Mouse (Mus musculus) splenic B cell, adult 2 months (primary cell): ENCODE data around the gene Gpd2.

Source experiments
- DNase-seq: peaks from one replicate; pipeline ENCODE4 v3.0.0-alpha.2; 2011; ENCODE audit warnings: low read depth, low spot score
- H3K27me3 ChIP-seq: 2 replicates; pipeline ENCODE4 v1.6.1; 2012; ENCODE audit warnings: mild to moderate bottlenecking, low read length, moderate library complexity, mixed read lengths; ENCODE audit not compliant: control insufficient read depth, poor library complexity, insufficient read depth, severe bottlenecking
- H3K36me3 ChIP-seq: 2 replicates; pipeline ENCODE4 v1.6.1; 2012; ENCODE audit warnings: mild to moderate bottlenecking, low read length, moderate library complexity, mixed read lengths; ENCODE audit not compliant: control insufficient read depth, poor library complexity, insufficient read depth, severe bottlenecking

Gpd2 gene

DNA sequence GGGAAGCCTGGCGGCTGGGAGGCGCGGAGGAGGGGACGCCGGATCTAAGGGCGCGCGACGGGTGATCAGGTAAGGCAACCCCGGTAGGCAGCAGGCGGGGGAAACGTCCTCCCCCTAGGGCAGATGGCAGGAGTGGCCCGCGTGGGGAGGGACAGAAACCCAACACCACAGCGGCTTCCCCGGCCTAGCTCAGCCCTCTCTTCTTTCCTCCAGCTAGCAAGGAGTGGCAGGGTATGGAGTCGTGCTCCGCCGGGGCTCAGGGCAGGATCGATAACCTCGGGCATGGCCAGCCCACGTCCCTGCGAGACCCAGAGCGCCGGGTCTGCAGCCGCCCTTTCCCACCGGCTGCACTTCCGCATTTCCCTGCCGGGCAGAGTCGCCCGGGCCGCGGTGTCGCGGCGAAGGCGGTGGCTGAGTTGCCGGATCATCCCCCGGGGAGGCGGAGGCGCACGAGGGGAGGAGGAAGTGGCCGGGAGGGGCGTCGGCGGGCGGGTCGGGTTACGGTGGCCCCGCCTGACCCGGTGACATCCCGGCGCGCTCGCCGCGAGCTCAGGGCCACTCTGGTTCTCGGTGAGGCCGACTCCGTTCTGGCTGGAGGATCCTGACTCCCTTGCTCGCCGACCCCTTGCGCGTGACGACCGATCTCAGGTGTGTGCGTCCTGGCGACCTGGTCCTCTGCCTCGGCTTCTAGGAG lies 632 bp downstream of the Gpd2 start:
- peak; percentile 92 for DNase-seq
- Histone ChIP-seq H3K36me3 (peaks cover 2% of the 10 kb centered on the region; the same call in 1 of the 2 replicates), H3K27me3 (no peaks in the 10 kb centered on the region)

GRCm38 (mm10) chr2:57238614-57239165 lies 1.3 kb downstream of the Gpd2 start:
- DNase-seq = peak; percentile 92
- no peaks in the 10 kb centered on the region for H3K27me3 ChIP-seq
- H3K36me3 ChIP-seq = peaks cover 2% of the 10 kb centered on the region; the same call in 1 of the 2 replicates

GRCm38 (mm10) chr2:57239356-57239755 lies 1.9 kb downstream of the Gpd2 start:
- no peaks in the 10 kb centered on the region for H3K27me3 ChIP-seq
- DNase-seq = peak; percentile 6
- peaks cover 2% of the 10 kb centered on the region; the same call in 1 of the 2 replicates for H3K36me3 ChIP-seq

DNA sequence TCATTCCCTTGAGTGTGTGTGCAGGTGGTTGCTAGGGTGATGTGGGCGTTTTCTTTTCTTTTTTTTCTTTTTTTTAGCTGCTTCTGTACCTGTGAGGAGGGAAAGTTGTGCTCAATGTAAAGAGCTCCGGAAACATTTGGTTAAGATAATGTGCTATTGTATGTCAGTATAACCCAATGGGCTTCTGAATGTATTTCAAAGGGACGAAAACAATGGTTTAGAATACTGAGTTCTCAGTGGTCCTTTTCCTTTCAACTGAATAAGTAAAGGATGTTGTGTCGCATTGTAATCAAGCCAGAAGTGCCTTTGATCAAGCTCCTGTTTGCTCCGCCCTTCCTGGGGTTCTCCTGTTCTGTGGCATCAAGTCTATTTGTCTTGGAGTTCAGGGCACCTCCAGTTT lies 6.6 kb downstream of the Gpd2 start:
- DNase-seq = no peak
- Histone ChIP-seq H3K36me3 (peaks cover 2% of the 10 kb centered on the region; the same call in 1 of the 2 replicates), H3K27me3 (no peaks in the 10 kb centered on the region)

DNA sequence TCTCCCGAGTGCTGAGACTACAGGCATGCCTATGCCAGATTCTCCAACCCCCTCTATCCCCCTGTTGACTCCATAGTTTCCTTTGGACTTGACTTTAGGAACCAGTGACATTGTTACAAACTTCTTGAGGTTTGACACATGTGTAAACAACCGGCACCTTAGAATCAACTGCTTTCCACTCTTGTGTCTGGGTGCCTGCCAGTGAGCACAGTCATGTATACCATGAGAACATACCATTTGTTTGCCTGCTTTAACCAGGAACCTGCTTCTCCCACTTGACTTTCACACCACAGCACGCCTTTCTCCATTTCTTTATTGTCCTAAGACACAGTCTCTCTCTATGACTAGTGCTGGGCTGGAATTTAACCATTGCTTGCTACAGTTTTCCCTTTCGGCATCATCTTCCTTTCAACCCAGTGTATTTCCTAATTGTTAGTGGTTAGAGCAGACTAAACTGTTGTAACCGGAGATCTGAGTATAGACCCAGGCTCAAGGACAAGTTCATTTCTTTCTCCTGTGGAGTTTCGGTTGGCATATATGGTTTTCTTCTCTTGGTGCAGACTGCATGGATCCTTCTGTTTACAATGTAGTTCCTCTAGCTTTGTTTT lies 8.4 kb downstream of the Gpd2 start:
- peaks cover 2% of the 10 kb centered on the region; the same call in 1 of the 2 replicates for H3K36me3 ChIP-seq
- no peaks in the 10 kb centered on the region for H3K27me3 ChIP-seq
- no peak for DNase-seq

DNA sequence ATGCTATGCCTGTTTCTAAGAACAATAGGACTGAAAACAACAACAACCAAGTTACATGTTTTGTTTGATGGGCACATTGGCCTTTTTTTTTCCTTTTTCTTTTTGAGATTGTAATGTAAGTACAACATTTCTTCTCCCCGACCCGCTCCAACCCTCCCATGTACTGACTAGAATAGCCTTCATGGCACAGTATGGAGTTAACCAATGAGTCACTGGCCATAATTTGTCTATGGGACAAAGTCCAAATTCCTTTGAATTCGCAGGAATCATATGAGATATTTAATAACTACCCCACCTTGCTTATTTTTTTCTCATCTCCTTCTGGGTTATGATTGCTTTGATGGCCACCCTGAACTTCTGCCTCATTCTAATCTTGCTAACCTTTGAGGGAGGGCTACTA lies 12.7 kb downstream of the Gpd2 start:
- no peaks in the 10 kb centered on the region for H3K27me3 ChIP-seq
- DNase-seq = no peak

DNA sequence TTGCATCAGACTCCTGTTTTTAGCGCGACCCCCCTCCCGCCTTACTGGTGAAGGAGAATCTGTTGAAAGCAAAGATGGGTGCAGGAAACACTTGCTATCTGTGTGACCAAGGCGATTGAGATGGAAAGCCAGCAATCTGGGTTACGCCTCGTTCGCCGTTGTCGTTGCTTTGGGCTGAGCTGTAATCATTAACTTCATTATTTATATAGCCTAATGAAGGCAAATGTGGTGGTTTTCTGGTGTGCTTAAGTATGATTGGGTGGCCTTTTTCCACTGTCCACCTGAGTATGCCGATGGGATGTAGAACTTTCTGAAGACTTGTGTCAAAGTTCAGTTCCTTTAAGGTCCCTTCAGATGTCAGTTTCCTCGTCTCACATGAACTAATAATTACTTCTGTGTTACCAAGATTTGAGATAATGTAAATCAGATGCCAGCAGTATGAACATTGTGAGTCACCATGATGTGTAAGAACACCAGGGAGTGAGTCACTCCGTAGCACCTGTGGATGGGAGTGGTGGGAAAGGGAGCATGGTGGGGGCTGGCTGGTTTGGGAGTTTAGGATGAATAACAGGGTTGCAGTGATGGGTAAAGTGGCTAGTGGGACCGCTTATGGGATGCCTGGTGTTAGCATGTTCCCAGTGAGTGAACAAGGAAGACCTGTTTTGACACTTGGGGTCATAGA lies 14.3 kb downstream of the Gpd2 start:
- Histone ChIP-seq H3K27me3 (no peaks in the 10 kb centered on the region), H3K36me3 (no peaks in the 10 kb centered on the region; the same call in 1 of the 2 replicates)
- no peak for DNase-seq

More for the DNA sequence above, 12.7 kb downstream of the Gpd2 start:
- no peaks in the 10 kb centered on the region for H3K36me3 ChIP-seq

GRCm38 (mm10) chr2:57252542-57253301 lies 15.3 kb downstream of the Gpd2 start:
- H3K36me3 ChIP-seq = no peaks in the 10 kb centered on the region; the same call in 1 of the 2 replicates
- no peak for DNase-seq
- no peaks in the 10 kb centered on the region for H3K27me3 ChIP-seq

DNA sequence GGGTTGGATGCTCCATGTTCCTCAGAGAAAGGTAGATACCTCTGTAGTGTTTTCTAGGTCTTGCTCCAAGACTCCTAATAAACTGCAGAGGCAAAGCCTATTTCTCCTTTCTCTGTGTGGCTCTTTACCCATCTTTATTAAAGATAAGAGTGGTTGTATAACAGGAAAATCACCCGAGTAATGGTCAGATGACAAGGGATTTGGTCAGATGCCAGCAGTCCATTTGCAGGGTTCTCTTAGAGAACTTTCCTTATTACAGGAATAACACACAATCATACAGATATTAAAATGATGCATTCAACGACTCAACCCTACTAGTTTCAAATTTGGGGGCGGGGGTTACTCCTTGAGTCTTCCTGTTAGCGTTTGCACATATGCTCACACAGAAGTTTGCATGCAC lies 16.8 kb downstream of the Gpd2 start:
- no peaks in the 10 kb centered on the region; the same call in 1 of the 2 replicates for H3K36me3 ChIP-seq
- H3K27me3 ChIP-seq = no peaks in the 10 kb centered on the region
- DNase-seq = no peak

DNA sequence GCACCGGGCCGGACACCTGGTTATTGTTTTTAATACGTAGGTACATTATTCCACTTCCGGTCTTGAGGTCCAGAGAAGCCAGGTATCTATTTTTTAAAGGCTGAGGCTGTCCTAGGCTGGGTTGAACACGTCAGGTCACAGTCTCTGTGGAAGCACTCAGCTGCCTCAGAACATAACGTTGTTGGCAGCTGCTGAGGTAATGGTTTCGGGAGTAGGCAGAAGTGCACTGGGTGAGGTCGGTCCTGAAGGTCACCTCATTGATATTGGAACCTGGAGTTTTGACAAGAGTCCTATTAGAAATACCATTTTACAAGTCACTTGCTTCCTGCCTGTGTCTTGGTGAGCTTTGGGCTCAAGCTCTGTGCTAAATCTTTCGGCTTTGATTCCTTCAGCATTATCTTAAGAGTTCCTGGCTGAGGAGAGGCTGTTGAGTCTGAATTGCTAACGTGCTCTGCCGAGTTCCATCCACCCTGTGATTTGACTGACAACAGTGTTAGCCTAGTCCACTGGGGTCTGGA lies 17.8 kb downstream of the Gpd2 start:
- H3K27me3 ChIP-seq = no peaks in the 10 kb centered on the region
- H3K36me3 ChIP-seq = no peaks in the 10 kb centered on the region; the same call in 1 of the 2 replicates
- no peak for DNase-seq

DNA sequence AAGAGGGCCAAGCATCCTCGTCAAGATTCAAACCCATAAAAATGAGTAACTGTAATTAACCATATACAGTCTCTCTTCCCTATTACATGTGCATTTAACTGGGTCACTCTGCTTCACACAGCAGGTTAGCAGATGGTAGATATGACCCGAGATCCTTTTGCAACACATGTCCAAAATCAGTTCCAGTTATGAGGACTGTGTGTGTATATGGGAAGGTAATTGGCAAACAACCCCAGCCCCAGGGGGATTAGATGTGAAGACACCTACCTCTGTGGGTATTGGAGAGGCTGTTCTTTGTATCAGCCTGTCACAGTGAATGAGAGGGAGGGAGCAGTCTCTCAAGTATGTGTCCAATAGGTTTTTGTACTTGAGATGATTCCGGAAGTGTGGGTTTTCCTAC lies 18.4 kb downstream of the Gpd2 start:
- Histone ChIP-seq H3K27me3 (no peaks in the 10 kb centered on the region), H3K36me3 (no peaks in the 10 kb centered on the region; the same call in 1 of the 2 replicates)
- DNase-seq = no peak

DNA sequence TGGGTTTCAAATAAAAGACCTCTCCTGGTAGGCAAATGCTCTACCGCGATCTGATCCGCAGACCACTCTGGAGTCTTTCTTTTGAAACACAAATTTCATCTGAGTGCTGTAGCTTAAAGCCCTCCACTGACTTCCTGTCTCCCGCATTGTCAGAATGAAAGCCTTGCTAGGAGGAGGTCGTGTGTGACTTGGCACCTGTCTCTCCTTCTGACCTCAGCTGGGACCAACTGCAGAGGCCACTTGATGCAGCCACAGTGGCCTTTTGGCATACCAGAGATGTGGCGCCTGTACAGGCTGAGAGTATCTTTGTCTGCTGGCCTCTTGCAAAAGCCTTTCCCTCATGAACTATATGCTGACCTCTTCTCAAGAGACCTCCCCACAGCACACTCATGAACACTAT lies 19.0 kb downstream of the Gpd2 start:
- no peaks in the 10 kb centered on the region for H3K27me3 ChIP-seq
- H3K36me3 ChIP-seq = no peaks in the 10 kb centered on the region; the same call in 1 of the 2 replicates
- DNase-seq = no peak

DNA sequence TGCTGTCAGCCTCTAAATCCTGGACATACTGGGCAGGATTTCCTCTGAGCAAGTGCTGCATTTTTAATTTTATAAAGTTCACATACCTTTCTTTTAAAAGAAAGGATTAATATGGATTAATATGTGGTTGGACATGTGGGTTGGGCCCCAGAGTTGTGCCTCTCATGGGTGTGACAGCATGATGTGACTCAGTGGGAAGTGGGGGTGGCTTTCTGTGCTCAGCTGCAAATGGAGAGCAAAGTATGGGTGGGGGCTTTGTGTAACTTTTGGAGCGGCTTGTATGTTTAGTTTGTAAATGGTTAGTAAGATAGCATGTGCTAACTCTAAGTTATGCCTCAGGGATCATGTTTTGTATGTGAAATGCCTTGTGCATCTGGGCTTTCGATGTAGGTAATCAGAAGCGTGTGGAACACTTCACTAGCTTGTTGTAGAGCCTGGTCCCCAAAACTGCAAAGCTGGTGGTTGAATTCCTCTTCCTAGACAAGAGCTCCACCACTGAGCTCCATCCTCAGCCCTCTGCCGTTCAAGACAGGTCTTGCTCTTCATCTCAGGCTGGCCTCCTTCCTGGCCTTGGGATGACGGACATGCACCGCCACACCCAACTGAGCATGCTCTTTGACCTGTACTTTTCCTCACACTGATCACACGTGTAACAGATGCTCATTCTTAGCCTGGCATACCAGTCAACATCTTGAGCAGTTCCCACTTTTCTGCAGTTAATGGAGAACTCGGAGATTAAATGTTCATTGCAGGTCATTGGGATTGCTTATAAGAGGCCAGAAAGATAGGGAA lies 24.0 kb downstream of the Gpd2 start:
- Histone ChIP-seq H3K27me3 (no peaks in the 10 kb centered on the region), H3K36me3 (no peaks in the 10 kb centered on the region; the same call in 1 of the 2 replicates)
- no peak for DNase-seq
